Mouse (Mus musculus) heart, postnatal 0 days (tissue): ENCODE results near the gene Slc26a8. TPM values are rescaled to one million over a fixed set of nuclear protein-coding genes. Genes with fewer than 3 reads are reported as not detected.

Source experiments
- ATAC-seq: fragments of 200-750 bp; cut with Nextera tagmentation; 2 replicates; pipeline ENCODE4 v1.8.0; 2017; ENCODE audit warnings: low read depth, moderate number of reproducible peaks, moderate library complexity; ENCODE audit not compliant: insufficient read depth
- DNase-seq: peaks from one replicate; pipeline ENCODE4 v3.0.0-alpha.2; 2016; ENCODE audit warnings: low spot score
- H3K27ac ChIP-seq: fragments of 300-500 bp; sonication (generic); 2 replicates; pipeline ENCODE4 v1.5.1; 2014; ENCODE audit warnings: low read depth, mild to moderate bottlenecking
- H3K27me3 ChIP-seq: fragments of 300-500 bp; sonication (generic); 2 replicates; pipeline ENCODE4 v1.6.1; 2014; ENCODE audit warnings: low read length, mixed read lengths; ENCODE audit not compliant: control insufficient read depth, insufficient read depth
- H3K36me3 ChIP-seq: fragments of 300-500 bp; sonication (generic); replicated peaks from 2 replicates; pipeline ENCODE4 v1.6.1; 2014; ENCODE audit warnings: low read length, mixed read lengths; ENCODE audit not compliant: control insufficient read depth, insufficient read depth
- H3K4me1 ChIP-seq: fragments of 300-500 bp; sonication (generic); 2 replicates; pipeline ENCODE4 v1.6.1; 2014; ENCODE audit warnings: antibody characterized with exemption; ENCODE audit not compliant: control insufficient read depth, insufficient read depth
- H3K4me2 ChIP-seq: fragments of 300-500 bp; sonication (generic); 2 replicates; pipeline ENCODE4 v1.6.1; 2014; ENCODE audit warnings: low read depth, mild to moderate bottlenecking, low read length, moderate library complexity
- H3K4me3 ChIP-seq: fragments of 300-500 bp; sonication (generic); 2 replicates; pipeline ENCODE4 v1.5.1; 2014; ENCODE audit warnings: low read depth, low read length
- H3K9ac ChIP-seq: fragments of 300-500 bp; sonication (generic); replicated peaks from 2 replicates; pipeline ENCODE4 v1.6.1; 2014; ENCODE audit warnings: low read depth, low read length, mixed read lengths
- H3K9me3 ChIP-seq: fragments of 300-500 bp; sonication (generic); replicated peaks from 2 replicates; pipeline ENCODE4 v1.6.1; 2016; ENCODE audit warnings: low read length; ENCODE audit not compliant: control insufficient read depth
- CTCF ChIP-seq: IDR thresholded peaks from 2 replicates; pipeline ENCODE4 v1.5.1; 2016; ENCODE audit warnings: antibody characterized with exemption, control low read depth, low read depth
- EP300 ChIP-seq: IDR thresholded peaks from 2 replicates; pipeline ENCODE4 v1.6.1; 2016; ENCODE audit warnings: antibody characterized with exemption, low read depth
- WGBS: fragments of 180-500 bp; shearing (Covaris S2); extraction: QIAGEN DNeasy Blood & Tissue Kit; methylation state at CpG from one replicate; pipeline ENCODE4 v1.1.7; 2014; 5-methylcytosine and 5-hydroxymethylcytosine counted together
- polyA plus RNA-seq: library from polyadenylated mRNA; unstranded; fragments of >200 nt; fragmentation: Nextera tagmentation; extraction: Ambion mirVana; gene quantifications from 2 replicates; pipeline ENCODE4 v1.2.1, GENCODE M21; 2015
- total RNA-seq: library from RNA; depleted of rRNA; stranded (reverse); fragments of >200 nt; gene quantifications from 2 replicates; pipeline ENCODE4 v1.2.3, GENCODE M21; 2014; ENCODE audit warnings: low replicate concordance; rRNA removed

Gene Slc26a8
- total and polyA plus RNA-seq, 2 experiments from 2014 or later = 0.36 TPM; not detected in 1

DNA sequence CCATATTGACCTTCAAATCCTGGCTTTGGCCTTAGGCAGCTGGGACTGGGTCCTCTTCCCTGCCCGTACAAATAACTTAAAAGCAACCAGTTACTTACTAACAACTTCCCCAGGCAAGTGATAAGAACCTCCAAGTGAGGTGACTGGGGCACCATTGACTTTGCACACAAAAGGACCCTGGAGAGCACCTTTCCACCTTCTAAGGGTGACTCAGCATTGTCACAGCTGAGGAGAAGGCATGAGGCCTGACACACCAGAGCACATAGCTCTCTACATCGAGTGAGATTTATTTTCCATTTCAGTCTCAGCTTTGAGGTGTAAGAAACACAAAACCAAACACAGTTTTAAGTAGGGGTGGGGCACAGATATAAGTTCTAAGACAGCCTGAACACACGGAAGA is 99.4 kb downstream of the Slc26a8 start:
- TF ChIP-seq EP300 (no peak), CTCF (no peak)

DNA sequence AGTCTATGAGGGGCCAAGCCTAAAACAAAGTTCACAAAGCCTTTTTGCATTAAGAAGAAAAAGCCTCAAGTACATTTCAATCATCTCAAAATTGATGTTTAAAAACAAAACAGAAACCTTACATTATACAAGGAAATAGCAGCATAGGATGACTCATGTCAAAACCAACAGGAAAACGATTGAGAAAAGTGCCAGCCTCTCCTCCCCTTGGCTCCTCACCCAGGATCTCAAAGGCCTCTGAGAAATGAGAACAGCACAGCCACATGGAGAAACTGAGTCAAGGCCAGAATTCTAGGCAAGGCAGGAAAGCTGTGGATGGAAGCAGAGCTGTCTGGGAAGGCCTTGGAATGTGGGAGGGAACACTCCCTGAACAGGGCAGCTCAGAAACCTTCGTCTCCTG is 101.4 kb downstream of the Slc26a8 start:
- Histone ChIP-seq H3K9ac (no peak overlapping the region), H3K4me3 (no peak overlapping the region), H3K27me3 (no peaks in the 10 kb centered on the region), H3K36me3 (peaks cover 45% of the 10 kb centered on the region), H3K4me1 (0 out of 2 replicates have a peak, but pooled peaks cover 6% of the 10 kb centered on the region), H3K4me2 (no peak overlapping the region), H3K27ac (no peak overlapping the region), H3K9me3 (no peaks in the 10 kb centered on the region)
- DNase-seq (no peak), ATAC-seq (no peak)
- WGBS = 65% methylated on average over 2 of the region's 2 CpGs
- no peak for TF ChIP-seq CTCF
- no peak for TF ChIP-seq EP300

More for the DNA sequence above, 99.4 kb downstream of the Slc26a8 start:
- Histone ChIP-seq H3K4me2 (no peak overlapping the region), H3K36me3 (peaks cover 56% of the 10 kb centered on the region), H3K4me1 (0 out of 2 replicates have a peak, but pooled peaks cover 6% of the 10 kb centered on the region), H3K9ac (no peak overlapping the region), H3K9me3 (no peaks in the 10 kb centered on the region), H3K4me3 (no peak overlapping the region), H3K27ac (peak overlapping the region; percentile 69; the same call in 1 of the 2 replicates), H3K27me3 (no peaks in the 10 kb centered on the region)
- DNase-seq (no peak), ATAC-seq (no peak)
- 73% methylated on average over 3 of the region's 3 CpGs for WGBS

Other genes starting within 250 kb of the Slc26a8 start
- gene Fkbp5, start 172.7 kb downstream of the Slc26a8 start, total RNA-seq = 19.4 and 37.3 TPM in 2 replicates
- gene Fkbp5, start 172.7 kb downstream of the Slc26a8 start, polyA plus RNA-seq = 7.6 and 8.3 TPM in 2 replicates
- not detected in 2 replicates for gene Armc12, start 159.4 kb downstream of the Slc26a8 start, total RNA-seq
- gene Armc12, start 159.4 kb downstream of the Slc26a8 start, polyA plus RNA-seq = not detected in 2 replicates
- gene Clpsl2, start 140.8 kb downstream of the Slc26a8 start, total RNA-seq = not detected in 2 replicates
- gene Clpsl2, start 140.8 kb downstream of the Slc26a8 start, polyA plus RNA-seq = not detected in 2 replicates
- not detected in 2 replicates for gene Clps, start 129.5 kb downstream of the Slc26a8 start, total RNA-seq
- gene Clps, start 129.5 kb downstream of the Slc26a8 start, polyA plus RNA-seq = not detected in 2 replicates
- not detected in 2 replicates for gene Lhfpl5, start 114.6 kb downstream of the Slc26a8 start, total RNA-seq
- gene Lhfpl5, start 114.6 kb downstream of the Slc26a8 start, polyA plus RNA-seq = 0.07 and 0.10 TPM in 2 replicates
- gene Srpk1, start 67.5 kb downstream of the Slc26a8 start, total RNA-seq = 16.6 and 21.0 TPM in 2 replicates
- 29.3 and 29.9 TPM in 2 replicates for gene Srpk1, start 67.5 kb downstream of the Slc26a8 start, polyA plus RNA-seq
- gene Mapk14, start 1.1 kb upstream of the Slc26a8 start, total RNA-seq = 29.5 and 47.7 TPM in 2 replicates
- gene Mapk14, start 1.1 kb upstream of the Slc26a8 start, polyA plus RNA-seq = 17.8 and 19.4 TPM in 2 replicates
- not detected in 2 replicates for gene AC170998.1, start 35.9 kb upstream of the Slc26a8 start, total RNA-seq
- 1.00 and 1.2 TPM in 2 replicates for gene AC170998.1, start 35.9 kb upstream of the Slc26a8 start, polyA plus RNA-seq
- gene Mapk13, start 79.1 kb upstream of the Slc26a8 start, total RNA-seq = 0.65 and 3.8 TPM in 2 replicates
- 0.78 and 1.1 TPM in 2 replicates for gene Mapk13, start 79.1 kb upstream of the Slc26a8 start, polyA plus RNA-seq
- 4.6 and 27.8 TPM in 2 replicates for gene Brpf3, start 110.9 kb upstream of the Slc26a8 start, total RNA-seq
- 2.7 and 3.4 TPM in 2 replicates for gene Brpf3, start 110.9 kb upstream of the Slc26a8 start, polyA plus RNA-seq
- gene Pnpla1, start 168.2 kb upstream of the Slc26a8 start, total RNA-seq = not detected in 2 replicates
- 0.03 and 0.04 TPM in 2 replicates for gene Pnpla1, start 168.2 kb upstream of the Slc26a8 start, polyA plus RNA-seq
- gene 4930539E08Rik, start 225.1 kb upstream of the Slc26a8 start, total RNA-seq = not detected in 2 replicates
- gene 4930539E08Rik, start 225.1 kb upstream of the Slc26a8 start, polyA plus RNA-seq = 0.03 TPM in 2 replicates